Mouse (Mus musculus) ES-E14 (cell line): Measurements from ENCODE around the gene Fscn3.

Source experiments
- CHD2 ChIP-seq: IDR thresholded peaks from 2 replicates; pipeline ENCODE4 v1.6.1; 2014; ENCODE audit warnings: mild to moderate bottlenecking, low read depth, low read length, inconsistent platforms
- HCFC1 ChIP-seq: IDR thresholded peaks from 2 replicates; pipeline ENCODE4 v1.6.1; 2012; ENCODE audit warnings: low read length, inconsistent platforms, borderline replicate concordance; ENCODE audit not compliant: insufficient read depth
- MAFK ChIP-seq: IDR thresholded peaks from 2 replicates; pipeline ENCODE4 v1.6.1; 2014; ENCODE audit warnings: mild to moderate bottlenecking, low read depth, low read length, inconsistent platforms; ENCODE audit not compliant: insufficient read depth
- ZC3H11A ChIP-seq: IDR thresholded peaks from 2 replicates; pipeline ENCODE4 v1.6.1; 2012; ENCODE audit warnings: low read depth, mild to moderate bottlenecking, inconsistent platforms, low read length, borderline replicate concordance
- ZNF384 ChIP-seq: IDR thresholded peaks from 2 replicates; pipeline ENCODE4 v1.6.1; 2012; ENCODE audit warnings: low read depth, low read length, inconsistent platforms

DNA sequence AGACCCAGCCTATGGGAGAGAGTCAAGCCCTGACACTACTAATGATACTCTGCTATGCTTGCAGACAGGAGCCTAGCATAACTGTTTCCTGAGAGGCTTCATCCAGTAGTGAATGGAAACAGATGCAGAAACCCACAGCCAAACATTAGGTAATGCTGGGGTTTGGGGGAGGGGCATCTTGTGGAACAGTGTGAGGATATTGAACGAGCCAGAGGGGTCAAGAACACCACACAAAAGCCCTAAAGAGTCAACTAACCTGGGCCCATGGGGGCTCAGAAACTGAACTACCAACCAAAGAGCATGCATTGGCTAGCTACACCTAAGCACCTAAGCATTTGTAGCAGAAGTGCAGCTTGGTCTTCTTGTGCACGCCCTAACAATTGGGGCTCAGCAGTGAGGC is 16.4 kb upstream of the Fscn3 start:
- TF ChIP-seq ZNF384 = no peak
- no peak for TF ChIP-seq HCFC1
- no peak for TF ChIP-seq CHD2
- TF ChIP-seq MAFK = no peak
- no peak for TF ChIP-seq ZC3H11A
